Mouse (Mus musculus): ENCODE measurements around the gene Atf7ip. TPM values are rescaled to one million over a fixed set of nuclear protein-coding genes. Genes with fewer than 3 reads are reported as not detected.

The Atf7ip gene
- total RNA-seq, 2 experiments from 2014 or later, result 50.3 to 121 TPM

Other genes starting within 250 kb of the Atf7ip start
- not detected in 2 replicates for gene Gm8994, start 178.6 kb upstream of the Atf7ip start, total RNA-seq (2014; fragmentation: Nextera tagmentation)
- not detected in 2 replicates for gene Gm8994, start 178.6 kb upstream of the Atf7ip start, total RNA-seq (2017)
- not detected in 2 replicates for gene E330021D16Rik, start 90.6 kb upstream of the Atf7ip start, total RNA-seq (2014; fragmentation: Nextera tagmentation)
- gene E330021D16Rik, start 90.6 kb upstream of the Atf7ip start, total RNA-seq (2017), result not detected in 2 replicates
- 2.1 TPM in 1 of 2 replicates, not detected in the other for gene Plbd1, start 155.8 kb downstream of the Atf7ip start, total RNA-seq (2014; fragmentation: Nextera tagmentation)
- 4.1 and 7.1 TPM in 2 replicates for gene Plbd1, start 155.8 kb downstream of the Atf7ip start, total RNA-seq (2017)

All from megakaryocyte-erythroid progenitor cell, adult 5-6 weeks (primary cell).